Mouse (Mus musculus): ENCODE measurements around the gene Jazf1. TPM values are rescaled to one million over a fixed set of nuclear protein-coding genes. Genes with fewer than 3 reads are reported as not detected.

The Jazf1 gene
- total RNA-seq, 4 experiments from 2014 or later: 1.4 to 2.0 (median 1.8) TPM

- no peak for DNase-seq (ENCODE audit: low spot score)
These were observed 271.1 kb downstream of the Jazf1 start for GRCm38 (mm10) chr6:52797252-52797800.

DNA sequence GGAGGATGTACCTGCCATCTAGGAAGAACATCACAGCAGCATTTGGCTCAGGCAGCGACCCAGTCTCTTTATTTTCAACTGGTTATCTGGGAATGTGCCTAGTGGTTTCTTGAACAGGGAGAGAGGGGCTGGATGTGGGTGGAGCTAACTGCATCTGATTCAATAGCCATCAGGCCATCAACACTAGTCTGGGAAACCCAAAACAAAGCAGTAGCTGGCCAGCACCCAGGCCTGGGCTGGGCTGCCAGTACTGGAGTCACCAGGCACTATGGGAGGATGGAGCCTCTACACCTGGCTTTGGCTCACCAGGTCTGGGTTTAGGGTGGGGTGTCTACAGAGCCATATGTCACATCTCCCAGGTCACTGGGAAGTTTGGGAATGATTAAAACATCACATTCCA is 271.7 kb downstream of the Jazf1 start:
- DNase-seq (ENCODE audit: low spot score): no peak

GRCm38 (mm10) chr6:52796035-52796598 is 272.3 kb downstream of the Jazf1 start:
- DNase-seq (ENCODE audit: low spot score): no peak

DNA sequence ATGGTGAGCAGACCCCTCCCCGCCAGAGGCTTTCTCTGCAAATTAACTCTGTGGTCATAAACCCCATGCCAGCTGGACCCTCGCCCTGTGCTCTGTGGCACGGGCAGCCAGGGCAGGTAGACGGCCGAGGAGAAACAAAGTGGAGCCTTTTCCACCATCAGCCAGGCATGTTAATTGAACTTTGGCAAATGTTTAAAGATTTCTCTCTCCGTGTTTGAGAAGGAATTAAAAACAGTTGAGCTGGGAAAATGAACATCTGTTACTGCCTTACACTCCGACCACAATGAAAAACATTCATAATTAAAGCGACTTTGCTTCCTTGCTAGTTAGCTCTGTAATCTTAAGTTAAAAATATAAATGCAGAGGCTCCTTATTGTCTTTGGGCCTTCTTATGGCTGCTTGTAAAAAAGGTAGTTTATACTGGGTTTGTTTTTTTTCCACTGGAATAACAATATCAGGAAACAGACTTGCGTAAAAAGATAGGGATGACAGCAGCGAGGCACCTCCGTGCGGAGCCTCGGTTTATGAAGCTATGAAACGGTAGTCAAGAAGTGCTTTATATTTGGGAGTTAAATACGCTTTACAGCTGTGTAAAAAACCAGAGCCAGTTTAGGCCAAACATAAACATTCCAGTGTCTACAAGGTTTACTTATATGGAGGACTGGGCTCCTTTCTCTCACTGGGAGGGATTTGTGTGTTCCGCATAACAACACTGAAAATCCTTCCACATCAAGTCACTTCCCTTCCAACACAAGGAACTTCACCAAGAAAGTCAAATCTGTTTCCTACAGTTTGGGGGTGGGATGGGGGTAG is 273.2 kb downstream of the Jazf1 start:
- no peak for DNase-seq (ENCODE audit: low spot score)

GRCm38 (mm10) chr6:52792455-52792854 is 276.0 kb downstream of the Jazf1 start:
- DNase-seq (ENCODE audit: low spot score): no peak

GRCm38 (mm10) chr6:52790781-52791180 is 277.6 kb downstream of the Jazf1 start:
- no peak for DNase-seq (ENCODE audit: low spot score)

- DNase-seq (ENCODE audit: low spot score): no peak
These were observed 278.1 kb downstream of the Jazf1 start for GRCm38 (mm10) chr6:52790316-52790715.

GRCm38 (mm10) chr6:52779546-52779945 is 288.9 kb downstream of the Jazf1 start:
- DNase-seq (ENCODE audit: low spot score): no peak

- no peak for DNase-seq (ENCODE audit: low spot score)
These were observed 289.9 kb downstream of the Jazf1 start for GRCm38 (mm10) chr6:52778523-52778922.

- no peak for DNase-seq (ENCODE audit: low spot score)
These were observed 291.4 kb downstream of the Jazf1 start for GRCm38 (mm10) chr6:52777034-52777433.

DNA sequence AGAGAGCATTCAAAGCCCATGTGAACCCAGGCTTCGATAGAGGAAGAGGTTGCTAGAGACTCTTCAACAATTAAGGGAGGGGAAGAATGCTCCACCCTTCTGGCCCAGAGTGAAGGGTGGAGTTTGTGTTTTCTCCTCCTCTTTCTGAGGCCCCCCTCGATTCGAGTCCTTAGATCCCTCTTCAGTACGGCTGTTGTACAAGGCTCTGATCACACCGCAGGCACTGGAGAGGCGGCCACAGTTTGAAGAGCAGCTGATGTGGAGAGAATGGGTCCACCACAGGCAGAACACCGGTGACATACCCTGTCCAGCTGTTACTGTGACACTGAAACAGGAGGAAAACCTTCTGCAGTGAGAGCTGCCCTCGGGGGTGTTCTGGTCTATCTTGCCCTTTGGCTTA is 292.5 kb downstream of the Jazf1 start:
- DNase-seq (ENCODE audit: low spot score): no peak

- no peak for DNase-seq (ENCODE audit: low spot score)
These were observed 293.1 kb downstream of the Jazf1 start for GRCm38 (mm10) chr6:52775350-52775749.

DNA sequence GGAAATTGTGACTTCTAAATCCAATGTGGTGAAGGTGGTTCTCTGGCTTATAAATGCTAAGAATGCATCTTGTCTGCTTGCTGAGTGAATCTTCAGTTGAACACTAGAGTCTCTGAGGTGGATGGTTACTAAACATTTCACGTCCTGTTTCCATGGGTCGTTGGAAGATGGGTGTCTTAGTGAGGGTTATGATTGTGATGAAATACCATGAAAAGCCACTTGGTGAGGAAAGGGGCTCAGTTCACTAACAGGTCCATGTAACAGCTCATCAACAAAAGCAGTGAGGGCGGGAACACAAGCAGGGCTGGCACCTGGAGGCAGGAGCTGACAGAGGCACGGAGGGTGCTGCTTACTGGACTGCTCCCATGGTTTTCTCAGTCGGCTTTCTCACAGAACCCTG is 295.3 kb downstream of the Jazf1 start:
- no peak for DNase-seq (ENCODE audit: low spot score)

GRCm38 (mm10) chr6:52770789-52771188 is 297.6 kb downstream of the Jazf1 start:
- no peak for DNase-seq (ENCODE audit: low spot score)

- DNase-seq (ENCODE audit: low spot score): no peak
These were observed 303.2 kb downstream of the Jazf1 start for GRCm38 (mm10) chr6:52765206-52765605.

- DNase-seq (ENCODE audit: low spot score): no peak
These were observed 315.6 kb downstream of the Jazf1 start for GRCm38 (mm10) chr6:52752832-52753231.

DNA sequence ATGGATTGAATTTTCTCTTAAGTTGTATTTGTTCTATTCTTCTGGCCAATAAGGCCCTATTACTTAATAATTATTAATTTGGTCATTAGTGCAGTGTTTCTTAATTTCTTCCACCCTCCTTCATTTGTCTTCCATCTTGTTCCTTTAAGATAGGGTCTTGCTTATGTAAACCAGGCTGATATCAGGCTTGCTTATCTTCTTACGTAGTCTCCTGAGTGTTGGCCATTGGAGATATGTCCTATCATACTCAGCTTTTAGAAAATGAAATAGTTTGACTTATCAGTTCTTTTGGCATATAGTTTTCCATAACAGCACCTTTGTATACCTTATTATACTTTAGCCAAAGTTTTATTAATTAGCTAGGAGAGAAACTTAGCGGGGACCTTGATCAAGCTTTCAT is 333.8 kb downstream of the Jazf1 start:
- no peak for DNase-seq (ENCODE audit: low spot score)

- DNase-seq (ENCODE audit: low spot score): peak; percentile 14
These were observed 338.1 kb downstream of the Jazf1 start for GRCm38 (mm10) chr6:52730338-52730737.

GRCm38 (mm10) chr6:52724805-52725439 is 343.5 kb downstream of the Jazf1 start:
- peak; percentile 71 for DNase-seq (ENCODE audit: low spot score)

Measured in heart, adult 8-10 months (tissue).